Mouse (Mus musculus) Muller cell, postnatal 12 days (primary cell): ENCODE results near the gene Sucnr1.
A peak's percentile ranks its signal among the peaks of the same experiment; 100 is the strongest.
"Not testable (repeated sequence)": the region's sequence is repeated elsewhere in the genome, so short reads cannot be mapped to it uniquely, and the experiment has no call there.

Experiments used
- DNase-seq: peaks from one replicate; pipeline ENCODE4 v3.0.0-alpha.2; 2015; ENCODE audit errors: inconsistent ontology term

Sucnr1 gene

GRCm38 (mm10) chr3:60081648-60082047 lies at the start of gene Sucnr1:
Gene Sucnr1, plus strand, starts transcription at chr3:60081869.
- peak; percentile 55 for DNase-seq

- DNase-seq, result no peak
Observed at GRCm38 (mm10) chr3:60046221-60046913, 35.3 kb upstream of the Sucnr1 start.

- no peak for DNase-seq
Observed at GRCm38 (mm10) chr3:60053231-60053927, 28.3 kb upstream of the Sucnr1 start.

GRCm38 (mm10) chr3:60053931-60054330 lies 27.7 kb upstream of the Sucnr1 start:
- no peak for DNase-seq

- no peak for DNase-seq
Observed at GRCm38 (mm10) chr3:60056451-60056850, 25.2 kb upstream of the Sucnr1 start.

- no peak for DNase-seq
Observed at GRCm38 (mm10) chr3:60057070-60057808, 24.4 kb upstream of the Sucnr1 start.

- no peak for DNase-seq
Observed at GRCm38 (mm10) chr3:60057809-60058082, 23.9 kb upstream of the Sucnr1 start.

GRCm38 (mm10) chr3:60078883-60079415 lies 2.7 kb upstream of the Sucnr1 start:
- DNase-seq, result peak; percentile 60

- no peak for DNase-seq
Observed at GRCm38 (mm10) chr3:60080572-60080971, 1.1 kb upstream of the Sucnr1 start.

- no peak for DNase-seq
Observed at GRCm38 (mm10) chr3:60082746-60083145, 1.1 kb downstream of the Sucnr1 start.

- DNase-seq, result no peak
Observed at GRCm38 (mm10) chr3:60085729-60086128, 4.1 kb downstream of the Sucnr1 start.

- no peak for DNase-seq
Observed at GRCm38 (mm10) chr3:60091321-60091720, 9.7 kb downstream of the Sucnr1 start.

- no peak for DNase-seq
Observed at GRCm38 (mm10) chr3:60094386-60095156, 12.9 kb downstream of the Sucnr1 start.

- no peak for DNase-seq
Observed at GRCm38 (mm10) chr3:60096941-60097340, 15.3 kb downstream of the Sucnr1 start.

GRCm38 (mm10) chr3:60097485-60097884 lies 15.8 kb downstream of the Sucnr1 start:
- DNase-seq, result no peak

GRCm38 (mm10) chr3:60098521-60098920 lies 16.9 kb downstream of the Sucnr1 start:
- no peak for DNase-seq

- DNase-seq, result no peak
Observed at GRCm38 (mm10) chr3:60104462-60105109, 22.9 kb downstream of the Sucnr1 start.

- DNase-seq, result not testable (repeated sequence)
Observed at GRCm38 (mm10) chr3:60106446-60106845, 24.8 kb downstream of the Sucnr1 start.

- no peak for DNase-seq
Observed at GRCm38 (mm10) chr3:60107736-60108135, 26.1 kb downstream of the Sucnr1 start.

GRCm38 (mm10) chr3:60108815-60109214 lies 27.1 kb downstream of the Sucnr1 start:
- no peak for DNase-seq

GRCm38 (mm10) chr3:60111135-60111710 lies 29.6 kb downstream of the Sucnr1 start:
- DNase-seq, result no peak
